Mouse (Mus musculus) heart, postnatal 0 days (tissue): ENCODE results near the gene Ankrd28. TPM values are rescaled to one million over a fixed set of nuclear protein-coding genes. Genes with fewer than 3 reads are reported as not detected.

Experiments
- ATAC-seq: fragments of 200-750 bp; cut with Nextera tagmentation; 2 replicates; pipeline ENCODE4 v1.8.0; 2017; ENCODE audit warnings: low read depth, moderate number of reproducible peaks, moderate library complexity; ENCODE audit not compliant: insufficient read depth
- DNase-seq: peaks from one replicate; pipeline ENCODE4 v3.0.0-alpha.2; 2016; ENCODE audit warnings: low spot score
- H3K27ac ChIP-seq: fragments of 300-500 bp; sonication (generic); 2 replicates; pipeline ENCODE4 v1.5.1; 2014; ENCODE audit warnings: low read depth, mild to moderate bottlenecking
- H3K27me3 ChIP-seq: fragments of 300-500 bp; sonication (generic); 2 replicates; pipeline ENCODE4 v1.6.1; 2014; ENCODE audit warnings: low read length, mixed read lengths; ENCODE audit not compliant: control insufficient read depth, insufficient read depth
- H3K36me3 ChIP-seq: fragments of 300-500 bp; sonication (generic); replicated peaks from 2 replicates; pipeline ENCODE4 v1.6.1; 2014; ENCODE audit warnings: low read length, mixed read lengths; ENCODE audit not compliant: control insufficient read depth, insufficient read depth
- H3K4me1 ChIP-seq: fragments of 300-500 bp; sonication (generic); 2 replicates; pipeline ENCODE4 v1.6.1; 2014; ENCODE audit warnings: antibody characterized with exemption; ENCODE audit not compliant: control insufficient read depth, insufficient read depth
- H3K4me2 ChIP-seq: fragments of 300-500 bp; sonication (generic); 2 replicates; pipeline ENCODE4 v1.6.1; 2014; ENCODE audit warnings: low read depth, mild to moderate bottlenecking, low read length, moderate library complexity
- H3K4me3 ChIP-seq: fragments of 300-500 bp; sonication (generic); 2 replicates; pipeline ENCODE4 v1.5.1; 2014; ENCODE audit warnings: low read depth, low read length
- H3K9ac ChIP-seq: fragments of 300-500 bp; sonication (generic); replicated peaks from 2 replicates; pipeline ENCODE4 v1.6.1; 2014; ENCODE audit warnings: low read depth, low read length, mixed read lengths
- H3K9me3 ChIP-seq: fragments of 300-500 bp; sonication (generic); replicated peaks from 2 replicates; pipeline ENCODE4 v1.6.1; 2016; ENCODE audit warnings: low read length; ENCODE audit not compliant: control insufficient read depth
- CTCF ChIP-seq: IDR thresholded peaks from 2 replicates; pipeline ENCODE4 v1.5.1; 2016; ENCODE audit warnings: antibody characterized with exemption, control low read depth, low read depth
- EP300 ChIP-seq: IDR thresholded peaks from 2 replicates; pipeline ENCODE4 v1.6.1; 2016; ENCODE audit warnings: antibody characterized with exemption, low read depth
- WGBS: fragments of 180-500 bp; shearing (Covaris S2); extraction: QIAGEN DNeasy Blood & Tissue Kit; methylation state at CpG from one replicate; pipeline ENCODE4 v1.1.7; 2014; 5-methylcytosine and 5-hydroxymethylcytosine counted together
- polyA plus RNA-seq: library from polyadenylated mRNA; unstranded; fragments of >200 nt; fragmentation: Nextera tagmentation; extraction: Ambion mirVana; gene quantifications from 2 replicates; pipeline ENCODE4 v1.2.1, GENCODE M21; 2015
- total RNA-seq: library from RNA; depleted of rRNA; stranded (reverse); fragments of >200 nt; gene quantifications from 2 replicates; pipeline ENCODE4 v1.2.3, GENCODE M21; 2014; ENCODE audit warnings: low replicate concordance

Ankrd28 gene
- total and polyA plus RNA-seq, 2 experiments from 2014 or later = 4.5 to 17.7 TPM

DNA sequence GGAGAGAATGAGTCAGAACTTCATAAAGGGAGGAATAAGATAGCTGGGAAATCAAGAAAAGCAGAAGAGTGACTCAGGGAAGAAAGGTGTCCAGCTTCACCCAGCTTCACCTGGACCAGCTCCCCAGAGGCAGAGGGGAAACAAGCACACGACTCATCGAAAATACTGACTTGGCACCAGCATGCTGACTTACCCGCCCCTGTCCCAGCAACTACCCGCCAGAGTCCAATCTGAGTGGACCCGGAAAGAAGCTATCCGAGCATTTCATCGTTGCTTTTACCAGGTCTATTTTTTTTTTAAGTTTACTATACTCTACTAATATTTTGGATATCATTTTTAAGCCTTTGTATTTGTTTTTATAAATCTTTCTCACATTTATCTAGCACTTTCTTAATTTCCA lies 29.5 kb downstream of the Ankrd28 start:
- no peak for DNase-seq

DNA sequence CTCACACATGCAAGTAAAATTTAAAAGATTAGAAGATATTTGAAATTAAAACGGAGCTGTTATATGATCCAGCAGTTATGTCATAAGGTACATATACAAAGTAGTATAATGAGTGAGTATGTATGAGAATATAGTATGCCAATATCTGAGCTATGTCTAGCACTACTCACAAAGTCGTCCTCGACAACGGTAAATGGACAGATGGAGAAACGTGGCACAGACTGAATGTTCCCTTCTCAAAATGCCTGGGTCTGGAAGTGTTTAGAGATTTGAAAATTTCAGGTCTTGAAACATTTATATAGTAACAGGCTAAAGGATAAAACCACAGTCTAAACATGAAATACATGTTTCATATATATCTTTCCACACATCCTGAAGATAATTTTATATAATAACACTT lies 30.0 kb downstream of the Ankrd28 start:
- Histone ChIP-seq H3K27ac (no peak overlapping the region), H3K4me3 (no peak overlapping the region), H3K9me3 (no peaks in the 10 kb centered on the region), H3K27me3 (no peaks in the 10 kb centered on the region), H3K9ac (no peak overlapping the region), H3K4me1 (0 out of 2 replicates have a peak, but pooled peaks cover 4% of the 10 kb centered on the region), H3K4me2 (no peak overlapping the region), H3K36me3 (no peaks in the 10 kb centered on the region)
- DNase-seq (no peak), ATAC-seq (no peak)
- TF ChIP-seq CTCF = no peak
- TF ChIP-seq EP300 = no peak
- WGBS = 83% methylated on average over 5 of the region's 5 CpGs

More for the DNA sequence above, 29.5 kb downstream of the Ankrd28 start:
- no peak for ATAC-seq
- Histone ChIP-seq H3K4me2 (no peak overlapping the region), H3K27ac (no peak overlapping the region), H3K36me3 (no peaks in the 10 kb centered on the region), H3K9me3 (no peaks in the 10 kb centered on the region), H3K4me3 (no peak overlapping the region), H3K4me1 (no peaks in the 10 kb centered on the region), H3K27me3 (no peaks in the 10 kb centered on the region), H3K9ac (no peak overlapping the region)
- no peak for TF ChIP-seq CTCF
- TF ChIP-seq EP300 = no peak
- 82% methylated on average over 7 of the region's 7 CpGs for WGBS

DNA sequence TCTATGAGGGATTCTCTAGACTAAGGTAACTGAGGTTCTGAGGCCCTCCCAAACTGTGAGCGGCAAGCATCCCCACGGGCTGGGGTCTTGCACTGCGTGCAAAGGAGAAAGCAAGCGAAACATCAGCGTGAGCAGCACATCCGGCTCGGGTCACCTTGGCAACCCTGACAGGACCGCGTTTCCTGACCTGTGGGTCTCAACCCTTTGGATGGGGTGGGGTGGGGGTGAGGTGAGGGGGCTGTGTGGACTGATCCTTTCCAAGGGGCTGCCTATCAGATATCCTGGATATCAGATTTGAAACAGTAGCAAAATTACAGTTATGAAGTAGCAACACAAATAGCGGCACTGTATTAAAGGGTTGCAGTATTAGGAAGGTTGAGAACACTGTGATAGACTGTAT lies 31.5 kb downstream of the Ankrd28 start:
- 77% methylated on average over 10 of the region's 10 CpGs for WGBS
- Histone ChIP-seq H3K9ac (no peak overlapping the region), H3K4me1 (0 out of 2 replicates have a peak, but pooled peaks cover 8% of the 10 kb centered on the region), H3K27ac (no peak overlapping the region), H3K4me3 (no peak overlapping the region), H3K36me3 (no peaks in the 10 kb centered on the region), H3K9me3 (no peaks in the 10 kb centered on the region), H3K27me3 (no peaks in the 10 kb centered on the region), H3K4me2 (no peak overlapping the region)
- DNase-seq (no peak), ATAC-seq (no peak)
- TF ChIP-seq EP300 (no peak), CTCF (no peak)

DNA sequence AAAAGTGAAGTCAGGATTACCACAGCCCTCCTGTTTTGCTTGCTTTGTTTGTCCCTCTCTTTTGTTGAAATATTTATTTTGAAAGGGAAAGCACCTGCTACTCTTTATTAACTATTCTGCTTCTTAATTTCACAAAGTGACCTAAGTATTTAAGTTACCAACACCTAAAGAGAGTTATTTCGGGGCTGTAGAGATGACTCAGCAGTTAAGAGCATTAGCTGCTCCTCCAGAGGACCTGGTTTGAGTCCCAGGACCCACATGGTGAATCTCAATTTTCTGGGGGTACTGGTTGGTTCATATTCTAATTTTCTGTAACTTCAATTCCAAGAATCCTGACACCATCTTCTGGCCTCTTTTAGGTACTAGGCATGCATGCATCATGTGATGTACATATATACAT lies 34.9 kb downstream of the Ankrd28 start:
- H3K36me3 ChIP-seq = no peaks in the 10 kb centered on the region
- 45% methylated on average over 1 of the region's 1 CpGs for WGBS
- no peak for TF ChIP-seq CTCF
- no peak for TF ChIP-seq EP300
- 0 out of 2 replicates have a peak, but pooled peaks cover 8% of the 10 kb centered on the region for H3K4me1 ChIP-seq
- DNase-seq (no peak), ATAC-seq (no peak)
- H3K9me3 ChIP-seq = no peaks in the 10 kb centered on the region
- H3K27me3 ChIP-seq = no peaks in the 10 kb centered on the region
- H3K4me2 ChIP-seq = no peak overlapping the region
- no peak overlapping the region for H3K27ac ChIP-seq
- H3K4me3 ChIP-seq = no peak overlapping the region
- no peak overlapping the region for H3K9ac ChIP-seq

DNA sequence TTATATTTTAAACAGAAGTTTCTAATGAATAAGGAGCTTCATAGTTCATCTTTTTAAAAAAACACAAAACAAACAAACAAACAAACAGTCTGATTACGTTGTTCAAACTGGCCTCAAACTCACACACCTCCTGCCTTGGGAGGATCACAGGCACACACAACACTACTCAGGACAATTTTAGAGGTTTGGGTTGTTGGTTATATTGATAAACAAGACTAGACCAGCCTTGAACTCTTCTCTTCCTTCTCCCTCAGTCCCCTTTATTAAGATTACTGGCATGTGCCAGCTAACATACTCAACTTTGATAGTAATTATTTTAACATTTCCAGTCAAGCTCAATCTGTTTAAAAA lies 35.7 kb downstream of the Ankrd28 start:
- Histone ChIP-seq H3K4me2 (no peak overlapping the region), H3K9me3 (no peaks in the 10 kb centered on the region), H3K9ac (no peak overlapping the region), H3K4me1 (0 out of 2 replicates have a peak, but pooled peaks cover 8% of the 10 kb centered on the region), H3K27me3 (no peaks in the 10 kb centered on the region), H3K4me3 (no peak overlapping the region), H3K27ac (no peak overlapping the region), H3K36me3 (no peaks in the 10 kb centered on the region)
- no peak for TF ChIP-seq EP300
- no peak for TF ChIP-seq CTCF
- 36% methylated on average over 1 of the region's 1 CpGs for WGBS
- no peak for DNase-seq
- no peak for ATAC-seq

DNA sequence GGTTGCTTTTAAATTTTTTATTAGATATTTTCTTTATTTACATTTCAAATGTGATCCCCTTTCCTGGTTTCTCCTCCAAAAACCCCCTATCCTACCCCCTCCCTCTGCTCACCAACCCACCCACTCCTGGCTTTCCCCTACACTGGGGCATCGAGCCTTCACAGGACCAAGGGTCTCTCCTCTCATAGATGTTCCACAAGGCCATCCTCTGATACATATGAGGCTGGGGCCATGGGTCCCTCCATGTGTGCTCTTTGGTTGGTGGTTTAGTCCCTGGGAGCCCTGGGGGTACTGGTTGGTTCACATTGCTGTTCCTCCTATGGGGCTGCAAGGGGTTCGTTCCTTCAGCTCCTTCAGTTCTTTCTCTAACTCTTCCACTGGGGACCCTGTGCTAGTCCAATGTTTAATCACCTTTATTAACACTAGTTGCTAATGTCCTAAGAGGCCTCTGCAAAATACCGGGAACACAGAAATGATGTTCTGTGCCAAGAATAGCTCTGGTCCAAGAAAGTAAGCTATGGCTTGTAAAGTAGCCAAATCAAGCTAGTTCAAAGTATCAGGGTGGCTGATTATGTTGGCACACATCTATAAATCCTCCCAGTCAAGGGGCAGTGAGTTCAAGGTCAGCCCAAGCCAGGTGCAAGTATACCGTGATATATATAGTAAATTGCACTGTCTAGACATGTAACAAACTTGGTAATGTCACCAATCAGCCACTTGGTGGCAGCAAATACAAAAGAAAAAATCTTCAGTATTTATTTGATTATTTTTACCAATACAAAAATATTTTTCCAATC lies 36.3 kb downstream of the Ankrd28 start:
- H3K9ac ChIP-seq = no peak overlapping the region
- no peak overlapping the region for H3K4me2 ChIP-seq
- H3K27ac ChIP-seq = peak overlapping the region; percentile 23; the same call in 1 of the 2 replicates
- 0 out of 2 replicates have a peak, but pooled peaks cover 8% of the 10 kb centered on the region for H3K4me1 ChIP-seq
- ATAC-seq = peak; percentile 83
- no peaks in the 10 kb centered on the region for H3K36me3 ChIP-seq
- H3K4me3 ChIP-seq = no peak overlapping the region
- no peak for DNase-seq
- peak; percentile 47 for TF ChIP-seq CTCF
- TF ChIP-seq EP300 = no peak
- no peaks in the 10 kb centered on the region for H3K27me3 ChIP-seq
- H3K9me3 ChIP-seq = no peaks in the 10 kb centered on the region
- 43% methylated on average over 4 of the region's 4 CpGs for WGBS
